Mouse (Mus musculus) neural tube, postnatal 0 days (tissue): Measurements from ENCODE around the gene Mrps18b. TPM values are rescaled to one million over a fixed set of nuclear protein-coding genes. Genes with fewer than 3 reads are reported as not detected.

Source experiments
- microRNA counts: library from miRNA; unstranded; fragments of <30 nt; microRNA quantifications from one replicate; lab custom pipeline; 2015
- microRNA-seq: library from miRNA; unstranded; fragments of <30 nt; microRNA quantifications from one replicate; pipeline ENCODE4, GENCODE M21; 2016
- polyA plus RNA-seq: library from polyadenylated mRNA; unstranded; fragments of >200 nt; fragmentation: Nextera tagmentation; extraction: Ambion mirVana; gene quantifications from 2 replicates; pipeline ENCODE4 v1.2.1, GENCODE M21; 2015

The Mrps18b gene
- 73.6 and 78.3 TPM in 2 replicates for polyA plus RNA-seq

GRCm38 (mm10) chr17:35916297-35917142 lies at the start of gene Mrps18b, which contains the start of gene Ppp1r10:
Gene Mrps18b, minus strand, starts transcription at chr17:35916389.
Gene Ppp1r10, plus strand, starts transcription at chr17:35916434.

GRCm38 (mm10) chr17:35909919-35910369 lies 6.2 kb downstream of the Mrps18b start, which contains the start of gene Atat1:
Gene Atat1, minus strand, starts transcription at chr17:35910075.

DNA sequence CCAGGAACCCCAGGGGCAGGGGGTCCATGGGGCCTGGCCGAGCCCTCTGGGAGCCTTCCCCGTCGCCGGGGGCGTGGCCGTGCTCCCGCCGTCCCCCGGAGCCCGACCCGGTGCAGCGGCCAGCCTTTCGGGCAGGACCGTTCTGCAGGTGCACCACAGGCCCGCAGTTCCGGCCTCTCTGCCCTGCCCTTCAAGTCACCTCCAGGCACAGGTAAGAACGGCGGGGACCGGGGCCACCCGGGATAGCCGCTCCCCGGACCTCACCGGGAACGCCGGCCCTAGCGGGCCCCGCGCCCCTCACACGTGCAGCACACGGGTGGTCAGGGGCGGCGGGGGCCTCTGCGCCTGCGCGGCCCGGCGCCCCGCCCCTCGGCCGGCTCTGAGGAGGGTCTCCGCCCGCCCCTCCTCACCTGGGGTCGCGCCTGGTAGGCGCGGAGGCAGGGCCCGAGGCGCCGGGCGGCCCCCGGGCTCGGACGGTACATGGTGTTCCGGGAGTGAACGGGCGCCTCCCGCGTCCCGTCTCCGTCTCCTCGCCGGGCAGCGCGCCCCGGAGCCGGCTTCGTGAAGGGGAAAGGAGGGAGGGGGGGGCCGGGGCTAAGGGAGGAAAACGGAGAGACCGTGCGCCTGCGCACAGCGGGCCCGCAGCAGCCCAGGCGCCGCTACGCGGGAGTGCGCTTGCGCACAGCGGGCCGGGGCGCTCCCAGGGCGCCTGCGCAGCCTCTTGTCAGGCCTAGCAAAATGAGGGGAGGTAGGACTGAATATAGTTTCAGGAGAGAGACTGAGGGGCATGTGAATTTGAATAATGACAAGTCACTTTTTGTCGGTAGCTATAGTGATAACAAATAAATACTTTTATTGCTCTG lies 19.2 kb downstream of the Mrps18b start, which contains the start of gene 2310061I04Rik:
TSS of gene 2310061I04Rik (minus strand) at position 651 of the 863 bp plus-strand sequence.

GRCm38 (mm10) chr17:35879245-35880057 lies 36.7 kb downstream of the Mrps18b start, which contains the start of gene Dhx16:
Gene Dhx16, plus strand, starts transcription at chr17:35879819.

DNA sequence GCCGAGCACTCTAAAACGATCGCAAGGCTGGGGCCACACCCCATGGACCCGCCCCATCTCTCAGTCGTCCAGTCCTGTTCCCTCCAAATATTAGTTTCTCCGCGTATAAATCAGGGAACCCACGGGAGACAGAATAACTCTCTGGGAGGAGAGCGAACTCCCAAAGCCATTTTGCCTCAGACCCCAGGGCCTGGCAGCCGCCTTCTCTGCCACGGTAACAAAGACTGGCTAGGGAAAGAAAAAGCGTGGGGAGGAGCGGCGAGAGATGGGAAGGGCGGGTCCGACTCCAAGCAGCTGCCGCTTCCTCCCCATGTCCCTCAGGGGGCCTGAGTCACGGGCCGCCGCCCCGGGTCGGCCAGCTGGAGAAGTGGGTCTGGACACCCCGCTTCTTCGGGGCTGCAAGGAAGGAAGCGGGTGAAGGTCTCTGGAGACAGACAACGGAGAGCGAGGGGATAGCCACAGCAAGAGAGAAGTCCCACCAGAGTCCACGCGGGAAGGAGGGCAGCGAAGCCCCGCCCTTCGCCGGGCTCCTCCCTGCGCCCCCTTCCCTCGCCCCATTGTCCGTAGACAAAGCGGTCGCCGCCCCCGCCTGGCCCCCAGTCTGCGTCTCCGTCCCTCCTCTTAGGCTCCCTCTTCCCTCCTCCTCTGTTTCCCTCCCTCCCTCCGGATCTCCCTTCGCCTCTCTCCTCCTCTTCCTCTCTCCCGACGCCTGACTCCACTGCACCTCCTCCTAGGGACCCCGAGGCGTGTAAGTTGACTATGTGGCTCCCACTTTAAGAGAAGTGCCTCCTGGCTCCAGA lies 50.5 kb downstream of the Mrps18b start, which contains the start of gene Ppp1r18:
TSS of gene Ppp1r18 (plus strand) at position 113 of the 800 bp plus-strand sequence.

DNA sequence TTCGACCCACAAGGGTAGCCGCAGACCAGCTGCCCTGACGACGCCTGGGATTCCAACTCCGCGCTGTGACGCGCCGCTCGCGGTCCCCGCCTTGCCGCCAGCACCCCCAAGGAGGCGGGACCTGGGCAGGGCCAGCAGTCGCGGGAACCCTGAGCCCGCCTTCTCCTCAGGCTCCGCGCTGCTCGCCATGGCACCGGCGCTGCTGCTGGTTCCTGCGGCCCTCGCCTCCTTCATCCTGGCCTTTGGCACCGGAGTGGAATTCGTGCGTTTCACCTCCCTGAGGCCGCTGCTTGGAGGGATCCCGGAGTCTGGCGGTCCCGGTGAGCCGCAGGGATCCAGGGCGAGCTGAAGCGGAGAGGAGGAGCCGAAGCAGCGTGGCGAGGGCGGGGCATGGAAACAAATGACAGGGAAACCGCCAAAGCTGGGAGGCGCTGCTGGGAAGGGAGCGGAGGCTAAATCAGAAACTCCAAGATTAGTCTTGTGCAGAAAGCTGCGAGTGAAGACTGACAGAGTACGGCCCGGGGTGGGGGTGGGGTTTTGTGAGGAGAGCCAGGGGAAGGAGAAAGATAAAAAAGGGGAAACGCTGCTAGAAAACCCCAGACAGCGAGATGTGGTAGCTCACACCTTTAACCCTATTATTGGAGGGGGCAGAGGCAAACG lies 54.9 kb downstream of the Mrps18b start, which contains the start of gene Nrm:
TSS of gene Nrm (plus strand) at position 121 of the 660 bp plus-strand sequence.

MicroRNAs within 50 kb of the gene (microRNA counts, 519-probe panel; counts per million panel counts)
- microRNA mmu-miR-1894-3p (lab: Ali Mortazavi, UCI) (40.5 counts per million), microRNA mmu-miR-1894-5p (lab: Ali Mortazavi, UCI) (40.5 counts per million), microRNA mmu-miR-877 (lab: Ali Mortazavi, UCI) (40.5 counts per million)

Small RNA genes lying within 50 kb of the gene (microRNA-seq; reads per million reads assigned to microRNA genes)
- gene Gm28033 (not detected), gene Mir1894 (not detected), gene Mir877 (103 reads per million, percentile 44 among the genes with 10 or more reads in this experiment)

Other genes starting within 250 kb of the Mrps18b start
- gene Vars2, start 248.8 kb downstream of the Mrps18b start, polyA plus RNA-seq = 11.0 and 15.0 TPM in 2 replicates
- gene Gtf2h4, start 242.7 kb downstream of the Mrps18b start, polyA plus RNA-seq = 23.4 and 23.8 TPM in 2 replicates
- gene Ddr1, start 211.8 kb downstream of the Mrps18b start, polyA plus RNA-seq = 66.1 and 70.3 TPM in 2 replicates
- 24.1 and 25.1 TPM in 2 replicates for gene Ier3, start 94.7 kb downstream of the Mrps18b start, polyA plus RNA-seq
- gene Flot1, start 93.2 kb downstream of the Mrps18b start, polyA plus RNA-seq = 167 and 180 TPM in 2 replicates
- gene Tubb5, start 78.1 kb downstream of the Mrps18b start, polyA plus RNA-seq = 1,086 and 1,211 TPM in 2 replicates
- 3.8 and 4.1 TPM in 2 replicates for gene Mdc1, start 74.9 kb downstream of the Mrps18b start, polyA plus RNA-seq
- gene Nrm, start 55.1 kb downstream of the Mrps18b start, polyA plus RNA-seq = 18.0 and 21.8 TPM in 2 replicates
- 17.5 and 17.9 TPM in 2 replicates for gene Ppp1r18, start 50.8 kb downstream of the Mrps18b start, polyA plus RNA-seq
- 19.4 and 23.2 TPM in 2 replicates for gene Dhx16, start 36.6 kb downstream of the Mrps18b start, polyA plus RNA-seq
- gene 2310061I04Rik, start 19.0 kb downstream of the Mrps18b start, polyA plus RNA-seq = 80.1 and 91.3 TPM in 2 replicates
- 169 and 211 TPM in 2 replicates for gene Atat1, start 6.3 kb downstream of the Mrps18b start, polyA plus RNA-seq
- 22.9 and 25.5 TPM in 2 replicates for gene Ppp1r10, start within 50 bp of the Mrps18b start, polyA plus RNA-seq
- gene Abcf1, start 53.4 kb upstream of the Mrps18b start, polyA plus RNA-seq = 79.4 and 88.1 TPM in 2 replicates
- gene Gnl1, start 63.5 kb upstream of the Mrps18b start, polyA plus RNA-seq = 86.7 and 86.9 TPM in 2 replicates
- 67.0 and 74.1 TPM in 2 replicates for gene Prr3, start 63.8 kb upstream of the Mrps18b start, polyA plus RNA-seq
- 9.3 and 11.4 TPM in 2 replicates for gene H2-T24, start 104.2 kb upstream of the Mrps18b start, polyA plus RNA-seq
- gene H2-T23, start 116.5 kb upstream of the Mrps18b start, polyA plus RNA-seq = 10.9 and 11.1 TPM in 2 replicates
- 10.3 and 10.9 TPM in 2 replicates for gene H2-T22, start 126.4 kb upstream of the Mrps18b start, polyA plus RNA-seq
- not detected in 2 replicates for gene Gm6034, start 126.6 kb upstream of the Mrps18b start, polyA plus RNA-seq
- gene Gm11127, start 142.0 kb upstream of the Mrps18b start, polyA plus RNA-seq = not detected in 2 replicates
- not detected in 2 replicates for gene Gm19684, start 205.3 kb upstream of the Mrps18b start, polyA plus RNA-seq
- gene Gm7030, start 213.0 kb upstream of the Mrps18b start, polyA plus RNA-seq = not detected in 2 replicates